Mouse (Mus musculus) midbrain, embryonic 13.5 days (tissue): Measurements from ENCODE around the gene Hist1h1c. TPM values are rescaled to one million over a fixed set of nuclear protein-coding genes. Genes with fewer than 3 reads are reported as not detected.
"Not testable (repeated sequence)": the region's sequence is repeated elsewhere in the genome, so short reads cannot be mapped to it uniquely, and the experiment has no call there.

ENCODE experiments used
- ATAC-seq: fragments of 200-750 bp; cut with Nextera tagmentation; 2 replicates; pipeline ENCODE4 v1.8.0; 2017; ENCODE audit warnings: mild to moderate bottlenecking, moderate TSS enrichment, moderate library complexity
- H3K27ac ChIP-seq: fragments of 300-500 bp; sonication (generic); 2 replicates; pipeline ENCODE4 v1.5.1; 2015; ENCODE audit warnings: inconsistent platforms, mild to moderate bottlenecking, moderate library complexity
- H3K27me3 ChIP-seq: fragments of 300-500 bp; sonication (generic); 2 replicates; pipeline ENCODE4 v1.6.1; 2015; ENCODE audit warnings: mild to moderate bottlenecking, inconsistent platforms
- H3K36me3 ChIP-seq: fragments of 300-500 bp; sonication (generic); 2 replicates; pipeline ENCODE4 v1.6.1; 2015; ENCODE audit warnings: mild to moderate bottlenecking, inconsistent platforms
- H3K4me1 ChIP-seq: fragments of 300-500 bp; sonication (generic); replicated peaks from 2 replicates; pipeline ENCODE4 v1.6.1; 2015; ENCODE audit warnings: inconsistent platforms
- H3K4me2 ChIP-seq: fragments of 300-500 bp; sonication (generic); replicated peaks from 2 replicates; pipeline ENCODE4 v1.6.1; 2015; ENCODE audit warnings: moderate library complexity, mild to moderate bottlenecking, inconsistent platforms
- H3K4me3 ChIP-seq: fragments of 300-500 bp; sonication (generic); replicated peaks from 2 replicates; pipeline ENCODE4 v1.5.1; 2015; ENCODE audit warnings: mild to moderate bottlenecking, inconsistent platforms
- H3K9ac ChIP-seq: fragments of 300-500 bp; sonication (generic); replicated peaks from 2 replicates; pipeline ENCODE4 v1.6.1; 2015; ENCODE audit warnings: mild to moderate bottlenecking, inconsistent platforms
- H3K9me3 ChIP-seq: fragments of 300-500 bp; sonication (generic); 2 replicates; pipeline ENCODE4 v1.6.1; 2016; ENCODE audit warnings: mild to moderate bottlenecking, inconsistent platforms
- WGBS: fragments of 180-500 bp; shearing (Covaris S2); methylation state at CpG from one replicate; pipeline ENCODE4 v1.1.7; 2015; 5-methylcytosine and 5-hydroxymethylcytosine counted together
- polyA plus RNA-seq: library from polyadenylated mRNA; unstranded; fragments of >200 nt; fragmentation: Nextera tagmentation; extraction: Ambion mirVana; gene quantifications from 2 replicates; pipeline ENCODE4 v1.2.1, GENCODE M21; 2015

Hist1h1c gene
- polyA plus RNA-seq, 1 experiment from 2014 or later, result 11.1 TPM

- not testable (repeated sequence) for H3K27ac ChIP-seq, H3K36me3 ChIP-seq, H3K4me1 ChIP-seq, H3K9me3 ChIP-seq, ATAC-seq, H3K27me3 ChIP-seq, H3K4me2 ChIP-seq, H3K4me3 ChIP-seq, H3K9ac ChIP-seq
- WGBS, result 19% methylated on average over 2 of the region's 2 CpGs
Measured at GRCm38 (mm10) chr13:23717593-23718245, 20.9 kb upstream of the Hist1h1c start.

- H3K4me3 ChIP-seq, result no peak overlapping the region
- ATAC-seq, result no peak
- no peak overlapping the region for H3K27ac ChIP-seq
- H3K4me1 ChIP-seq, result no peaks in the 10 kb centered on the region
- H3K9ac ChIP-seq, result no peak overlapping the region
- no peaks in the 10 kb centered on the region for H3K9me3 ChIP-seq
- 84% methylated on average over 4 of the region's 4 CpGs for WGBS
- no peaks in the 10 kb centered on the region for H3K36me3 ChIP-seq
- H3K4me2 ChIP-seq, result no peak overlapping the region
- H3K27me3 ChIP-seq, result no peaks in the 10 kb centered on the region
Measured at GRCm38 (mm10) chr13:23724239-23724638, 14.4 kb upstream of the Hist1h1c start.

GRCm38 (mm10) chr13:23725213-23725612, 13.4 kb upstream of the Hist1h1c start:
- WGBS, result no CpG with 5 or more reads among the region's 1 CpGs
- no peak overlapping the region for H3K4me2 ChIP-seq
- H3K9ac ChIP-seq, result no peak overlapping the region
- H3K27ac ChIP-seq, result no peak overlapping the region
- H3K4me1 ChIP-seq, result no peaks in the 10 kb centered on the region
- H3K36me3 ChIP-seq, result no peaks in the 10 kb centered on the region
- ATAC-seq, result no peak
- no peaks in the 10 kb centered on the region for H3K9me3 ChIP-seq
- no peaks in the 10 kb centered on the region for H3K27me3 ChIP-seq
- no peak overlapping the region for H3K4me3 ChIP-seq

GRCm38 (mm10) chr13:23728472-23729191, 10.0 kb upstream of the Hist1h1c start:
- Histone ChIP-seq H3K9me3 (no peaks in the 10 kb centered on the region), H3K27ac (no peak overlapping the region), H3K36me3 (no peaks in the 10 kb centered on the region), H3K9ac (no peak overlapping the region), H3K4me3 (no peak overlapping the region), H3K4me2 (no peak overlapping the region), H3K27me3 (no peaks in the 10 kb centered on the region), H3K4me1 (no peaks in the 10 kb centered on the region)
- ATAC-seq, result no peak
- WGBS, result 90% methylated on average over 18 of the region's 18 CpGs

DNA sequence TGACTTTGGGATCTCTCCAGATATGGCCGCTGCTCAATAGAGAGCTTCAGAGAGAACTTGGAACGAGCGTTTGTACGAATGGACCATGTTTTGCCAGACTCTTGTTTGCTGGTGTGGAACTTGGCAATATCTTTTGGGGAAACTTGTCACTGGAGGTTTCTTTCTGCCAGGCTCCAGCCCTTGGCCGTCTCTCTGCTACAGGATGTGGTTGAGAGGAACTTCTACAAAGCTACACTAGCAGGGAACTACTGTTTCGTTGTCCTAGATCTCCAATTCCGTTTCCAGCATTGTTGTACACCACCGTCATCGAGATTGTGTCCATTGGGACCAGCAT, 9.4 kb upstream of the Hist1h1c start:
- H3K4me2 ChIP-seq, result no peak overlapping the region
- no peak for ATAC-seq
- H3K4me3 ChIP-seq, result no peak overlapping the region
- H3K9me3 ChIP-seq, result no peaks in the 10 kb centered on the region
- no peaks in the 10 kb centered on the region for H3K36me3 ChIP-seq
- H3K27me3 ChIP-seq, result no peaks in the 10 kb centered on the region
- H3K27ac ChIP-seq, result no peak overlapping the region
- H3K9ac ChIP-seq, result no peak overlapping the region
- WGBS, result 93% methylated on average over 9 of the region's 9 CpGs
- no peaks in the 10 kb centered on the region for H3K4me1 ChIP-seq

DNA sequence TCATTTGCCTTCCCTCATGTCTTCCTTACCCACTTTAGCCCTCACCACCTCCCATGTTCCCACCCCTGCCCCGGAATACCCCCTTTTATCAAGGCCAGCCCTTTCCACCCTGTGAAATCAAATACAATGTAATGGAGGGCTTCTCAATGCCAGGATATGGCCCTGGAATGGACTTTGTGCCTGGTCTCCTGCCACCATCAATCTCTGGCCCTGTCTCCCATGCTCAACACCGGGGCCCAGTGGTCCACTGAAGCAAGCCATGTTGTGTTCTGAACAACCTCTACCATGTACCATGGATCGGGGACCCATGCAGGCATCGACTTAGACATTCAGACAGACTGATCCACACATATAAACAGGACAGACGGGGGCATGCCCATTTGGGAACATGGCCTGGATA, 8.9 kb upstream of the Hist1h1c start:
- no peaks in the 10 kb centered on the region for H3K36me3 ChIP-seq
- no peaks in the 10 kb centered on the region for H3K9me3 ChIP-seq
- WGBS, result 97% methylated on average over 5 of the region's 5 CpGs
- no peaks in the 10 kb centered on the region for H3K4me1 ChIP-seq
- no peak for ATAC-seq
- H3K27me3 ChIP-seq, result no peaks in the 10 kb centered on the region
- H3K9ac ChIP-seq, result no peak overlapping the region
- no peak overlapping the region for H3K4me2 ChIP-seq
- H3K27ac ChIP-seq, result no peak overlapping the region
- no peak overlapping the region for H3K4me3 ChIP-seq

DNA sequence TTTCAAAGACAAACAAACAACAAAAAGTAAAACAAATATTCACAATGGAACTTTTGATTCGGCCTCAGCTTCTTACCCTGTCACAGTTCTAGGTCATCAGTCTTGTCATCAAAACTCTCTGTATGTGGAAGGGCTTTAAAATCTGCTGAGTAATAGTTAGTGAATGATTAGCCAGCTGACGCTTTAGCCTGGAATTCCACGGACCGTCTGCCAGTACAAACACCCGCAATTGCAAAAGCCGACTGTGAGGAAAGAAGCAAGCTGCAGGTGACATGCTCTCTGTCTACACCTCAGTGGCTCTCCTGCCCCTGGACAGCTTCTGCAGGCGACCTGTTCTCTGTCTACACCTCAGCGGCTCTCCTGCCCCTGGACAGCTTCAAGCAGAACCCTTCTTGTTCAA, 8.1 kb upstream of the Hist1h1c start:
- Histone ChIP-seq H3K4me1 (no peaks in the 10 kb centered on the region), H3K4me3 (no peak overlapping the region), H3K27me3 (no peaks in the 10 kb centered on the region), H3K27ac (no peak overlapping the region), H3K36me3 (no peaks in the 10 kb centered on the region), H3K9me3 (no peaks in the 10 kb centered on the region), H3K9ac (no peak overlapping the region), H3K4me2 (no peak overlapping the region)
- ATAC-seq, result no peak
- WGBS, result 65% methylated on average over 8 of the region's 8 CpGs

- H3K36me3 ChIP-seq, result no peaks in the 10 kb centered on the region
- H3K27me3 ChIP-seq, result no peaks in the 10 kb centered on the region
- no peak for ATAC-seq
- no peak overlapping the region for H3K9ac ChIP-seq
- H3K4me2 ChIP-seq, result no peak overlapping the region
- no peaks in the 10 kb centered on the region for H3K4me1 ChIP-seq
- H3K4me3 ChIP-seq, result no peak overlapping the region
- H3K9me3 ChIP-seq, result no peaks in the 10 kb centered on the region
- H3K27ac ChIP-seq, result no peak overlapping the region
- 27% methylated on average over 8 of the region's 8 CpGs for WGBS
Measured at GRCm38 (mm10) chr13:23732156-23732804, 6.3 kb upstream of the Hist1h1c start.

- no peak for ATAC-seq
Measured at GRCm38 (mm10) chr13:23737091-23737490, 1.5 kb upstream of the Hist1h1c start.

DNA sequence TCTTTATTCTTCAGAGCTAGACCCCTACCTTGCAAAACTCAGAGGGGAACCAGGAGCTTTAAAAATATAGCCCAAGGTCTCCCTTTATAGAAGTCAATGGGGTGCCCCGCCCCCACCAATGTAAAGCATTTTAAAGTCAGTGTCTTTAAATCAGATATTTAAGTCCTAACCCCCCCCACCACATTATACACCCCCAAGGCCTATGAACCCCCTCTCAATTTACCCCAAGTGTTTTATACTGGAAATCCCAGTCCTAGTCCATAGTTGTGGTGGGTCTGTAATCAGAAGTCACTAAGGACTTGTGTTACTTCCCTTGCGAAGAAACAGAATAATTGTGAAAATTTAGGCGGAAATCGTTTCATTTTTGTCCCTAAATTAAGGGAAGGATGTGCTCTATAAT, 567 bp upstream of the Hist1h1c start:
- WGBS, result 16% methylated on average over 4 of the region's 4 CpGs
- Histone ChIP-seq H3K27ac (peak overlapping the region; percentile 91), H3K4me2 (peak overlapping the region; percentile 100), H3K4me3 (peak overlapping the region; percentile 46), H3K4me1 (peaks cover 25% of the 10 kb centered on the region), H3K36me3 (no peaks in the 10 kb centered on the region), H3K27me3 (no peaks in the 10 kb centered on the region), H3K9me3 (no peaks in the 10 kb centered on the region), H3K9ac (peak overlapping the region; percentile 75)
- no peak for ATAC-seq

More at GRCm38 (mm10) chr13:23737091-23737490, 1.5 kb upstream of the Hist1h1c start:
- Histone ChIP-seq H3K36me3 (no peaks in the 10 kb centered on the region), H3K9me3 (no peaks in the 10 kb centered on the region), H3K4me3 (no peak overlapping the region), H3K27me3 (no peaks in the 10 kb centered on the region), H3K4me2 (no peak overlapping the region), H3K27ac (no peak overlapping the region), H3K4me1 (peaks cover 25% of the 10 kb centered on the region), H3K9ac (no peak overlapping the region)
- WGBS, result 74% methylated on average over 5 of the region's 5 CpGs

DNA sequence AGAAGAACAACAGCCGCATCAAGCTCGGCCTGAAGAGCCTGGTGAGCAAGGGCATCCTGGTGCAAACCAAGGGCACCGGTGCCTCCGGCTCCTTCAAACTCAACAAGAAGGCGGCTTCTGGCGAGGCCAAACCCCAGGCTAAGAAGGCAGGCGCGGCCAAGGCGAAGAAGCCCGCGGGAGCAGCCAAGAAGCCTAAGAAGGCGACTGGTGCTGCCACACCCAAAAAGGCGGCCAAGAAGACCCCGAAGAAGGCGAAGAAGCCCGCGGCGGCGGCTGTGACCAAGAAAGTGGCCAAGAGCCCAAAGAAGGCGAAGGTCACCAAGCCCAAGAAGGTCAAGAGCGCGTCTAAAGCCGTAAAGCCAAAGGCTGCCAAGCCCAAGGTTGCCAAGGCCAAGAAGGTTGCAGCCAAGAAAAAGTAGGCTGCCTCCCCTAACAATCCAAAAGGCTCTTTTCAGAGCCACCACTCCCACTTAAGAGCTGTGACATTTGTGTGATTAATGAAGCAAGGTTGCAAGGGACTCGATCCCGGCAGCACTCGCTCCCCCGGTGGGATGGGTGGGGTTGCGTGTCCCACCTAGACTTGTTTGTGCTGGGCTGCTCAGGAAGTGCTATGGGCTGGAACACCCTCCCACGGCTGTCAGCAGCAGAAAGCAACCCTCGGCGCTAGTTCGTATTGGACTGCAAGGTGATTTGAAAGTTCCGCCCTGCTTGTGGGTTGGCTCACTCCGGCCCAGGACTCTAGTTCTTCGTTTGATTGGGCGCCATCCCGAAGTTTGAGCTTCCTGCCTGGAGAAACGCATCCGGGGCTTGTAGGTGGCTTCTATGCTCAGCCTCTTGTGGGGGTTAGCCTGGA, 687 bp downstream of the Hist1h1c start:
- Histone ChIP-seq H3K27me3 (no peaks in the 10 kb centered on the region), H3K36me3 (no peaks in the 10 kb centered on the region), H3K9ac (peak overlapping the region; percentile 75), H3K9me3 (no peaks in the 10 kb centered on the region), H3K27ac (peak overlapping the region; percentile 91), H3K4me3 (peak overlapping the region; percentile 46), H3K4me2 (peak overlapping the region; percentile 100), H3K4me1 (peaks cover 25% of the 10 kb centered on the region)
- peak; percentile 90 for ATAC-seq
- WGBS, result under 1% methylated on average over 39 of the region's 39 CpGs

DNA sequence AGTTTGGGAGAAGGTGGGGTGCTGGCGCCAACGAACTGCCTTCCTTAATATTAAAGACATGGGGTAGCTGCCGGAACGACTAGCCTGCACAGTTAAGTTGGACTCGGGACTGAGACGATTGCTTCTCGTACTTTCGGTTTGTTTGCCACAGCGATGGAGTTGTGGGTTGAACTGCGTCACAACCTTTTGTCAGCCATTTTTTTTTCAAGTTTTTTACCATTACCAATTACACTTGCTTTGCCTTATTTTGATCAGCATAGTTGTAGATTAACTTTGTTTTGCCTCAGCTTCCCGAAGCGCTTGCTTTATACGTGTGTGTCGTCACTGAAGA, 1.3 kb downstream of the Hist1h1c start:
- H3K36me3 ChIP-seq, result no peaks in the 10 kb centered on the region
- no peaks in the 10 kb centered on the region for H3K9me3 ChIP-seq
- peak overlapping the region; percentile 75 for H3K9ac ChIP-seq
- H3K4me3 ChIP-seq, result peak overlapping the region; percentile 46
- ATAC-seq, result no peak
- peak overlapping the region; percentile 100 for H3K4me2 ChIP-seq
- H3K27ac ChIP-seq, result peak overlapping the region; percentile 91
- 1% methylated on average over 14 of the region's 14 CpGs for WGBS
- no peaks in the 10 kb centered on the region for H3K27me3 ChIP-seq
- peaks cover 29% of the 10 kb centered on the region for H3K4me1 ChIP-seq
